8 mouse cellular contexts compared by ENCODE assay signal in the genomic region with DNA sequence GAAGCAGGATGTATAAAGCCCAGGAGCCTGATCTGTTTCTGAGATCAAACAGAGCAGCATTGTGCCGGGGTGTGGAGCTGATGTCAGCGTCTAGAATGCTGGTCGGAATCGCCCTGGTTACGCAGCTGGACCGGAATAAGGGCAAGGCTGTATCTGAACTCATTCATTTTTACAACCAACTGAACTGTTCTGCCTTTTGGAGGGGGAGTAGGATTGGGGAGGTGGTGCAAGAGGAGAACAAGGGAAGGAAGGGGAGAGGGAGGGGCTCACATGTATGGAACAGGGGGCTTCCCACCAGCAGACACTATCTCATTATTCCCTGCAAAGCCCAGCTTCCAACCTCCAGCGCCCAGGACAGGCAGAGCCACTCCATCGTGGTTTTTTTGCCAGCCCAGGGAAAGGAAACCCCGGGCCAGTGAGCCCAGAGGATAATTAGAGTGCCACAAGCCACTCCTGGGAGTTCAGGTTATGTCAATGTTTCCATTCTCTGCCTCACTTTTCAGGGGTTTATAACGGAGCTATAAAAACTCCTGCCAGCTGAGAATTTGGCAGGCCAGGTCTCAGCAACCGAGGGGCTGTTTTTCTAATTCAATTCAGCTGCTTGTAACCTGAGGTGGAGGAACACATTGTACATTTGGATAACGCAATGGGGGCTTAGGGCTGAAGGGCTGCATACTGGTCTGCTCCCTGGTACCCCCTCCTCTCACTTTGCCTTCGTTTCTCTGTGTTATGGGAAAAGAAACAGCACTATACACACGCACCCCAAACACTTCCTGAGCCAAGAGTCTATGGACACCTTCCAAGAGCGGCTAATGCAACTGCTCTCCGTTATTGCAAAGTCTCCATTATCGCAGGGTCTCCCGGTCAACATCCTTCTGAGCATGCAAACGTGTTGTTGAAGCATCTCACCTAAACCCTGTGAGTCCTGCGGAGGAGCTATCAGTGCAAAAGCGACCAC.
DNase-seq lines count a peak whose midpoint lies in the region; ATAC-seq and TF ChIP-seq lines count a peak whose summit lies in the region.

No protein-coding gene starts in this region.

- TF ChIP-seq CTCF in kidney, postnatal 0 days (IDR thresholded peaks at IDR 0.05; ENCODE audit: low read depth): no peak

- 0 out of 2 replicates have a peak, but pooled peaks cover 8% of the 10 kb centered on the region for H3K4me1 ChIP-seq in kidney, postnatal 0 days (replicated peaks; ENCODE audit: insufficient read depth, low read length)
- peaks cover 57% of the 10 kb centered on the region for H3K4me1 ChIP-seq in forebrain, embryonic 10.5 days
- H3K4me1 ChIP-seq in hindbrain, embryonic 12.5 days: peaks cover 18% of the 10 kb centered on the region

- no peak overlapping the region for H3K27ac ChIP-seq in kidney, postnatal 0 days
- H3K27ac ChIP-seq in forebrain, embryonic 10.5 days: peak overlapping the region; percentile 80
- peak overlapping the region; percentile 4; the same call in 1 of the 2 replicates for H3K27ac ChIP-seq in hindbrain, embryonic 12.5 days

- no peak overlapping the region for H3K4me2 ChIP-seq in kidney, postnatal 0 days (ENCODE audit: low read length)
- peak overlapping the region; percentile 34 for H3K4me2 ChIP-seq in hindbrain, embryonic 12.5 days (replicated peaks)

- ATAC-seq in kidney, postnatal 0 days (replicated peaks; ENCODE audit: low FRiP score, low read depth): no peak
- ATAC-seq in hindbrain, embryonic 12.5 days (ENCODE audit: low FRiP score): peak; percentile 86

- no peaks in the 10 kb centered on the region for H3K36me3 ChIP-seq in kidney, postnatal 0 days (ENCODE audit: insufficient read depth, low read length)
- H3K36me3 ChIP-seq in forebrain, embryonic 10.5 days (replicated peaks): no peaks in the 10 kb centered on the region
- no peaks in the 10 kb centered on the region for H3K36me3 ChIP-seq in hindbrain, embryonic 12.5 days

- H3K4me3 ChIP-seq in kidney, postnatal 0 days (replicated peaks; ENCODE audit: low read depth, low read length): no peak overlapping the region
- peak overlapping the region; percentile 30; the same call in 1 of the 2 replicates for H3K4me3 ChIP-seq in forebrain, embryonic 10.5 days
- H3K4me3 ChIP-seq in hindbrain, embryonic 12.5 days: no peak overlapping the region

- DNase-seq in kidney, postnatal 0 days (ENCODE audit: low spot score): peak; percentile 49
- DNase-seq in kidney, adult 11 months: no peak
- peak; percentile 78 for DNase-seq in forebrain, embryonic 10.5 days (ENCODE audit: extremely low spot score, low spot score)
- DNase-seq in lung, postnatal 14 days: peak; percentile 38
- DNase-seq in thymus, postnatal 0 days (ENCODE audit: low spot score): no peak
- DNase-seq in right cerebral cortex, postnatal 25 days: no peak
- no peak for DNase-seq in right cerebral cortex, adult 2 months (ENCODE audit: low spot score in 2 of 2)

- 20% methylated on average over 21 of the region's 21 CpGs for WGBS in kidney, postnatal 0 days
- 32% methylated on average over 21 of the region's 21 CpGs for WGBS in forebrain, embryonic 10.5 days
- 23% methylated on average over 21 of the region's 21 CpGs for WGBS in hindbrain, embryonic 12.5 days

- H3K9ac ChIP-seq in kidney, postnatal 0 days (ENCODE audit: low read depth, low read length): no peak overlapping the region
- no peak overlapping the region for H3K9ac ChIP-seq in hindbrain, embryonic 12.5 days

- H3K9me3 ChIP-seq in kidney, postnatal 0 days (replicated peaks; ENCODE audit: low read length): no peaks in the 10 kb centered on the region
- no peaks in the 10 kb centered on the region for H3K9me3 ChIP-seq in forebrain, embryonic 10.5 days
- H3K9me3 ChIP-seq in hindbrain, embryonic 12.5 days (replicated peaks): no peaks in the 10 kb centered on the region

- H3K27me3 ChIP-seq in kidney, postnatal 0 days (ENCODE audit: insufficient read depth, low read length): peaks cover 6% of the 10 kb centered on the region; the same call in 1 of the 2 replicates
- peaks cover 43% of the 10 kb centered on the region for H3K27me3 ChIP-seq in forebrain, embryonic 10.5 days (ENCODE audit: poor library complexity, severe bottlenecking)
- peaks cover 46% of the 10 kb centered on the region for H3K27me3 ChIP-seq in hindbrain, embryonic 12.5 days

Comparison
In these comparisons a context has a peak if more than half of its experiments do, and no peak if none do; other contexts are left out.
1. DNase-seq: peak in kidney, postnatal 0 days (single experiment), forebrain, embryonic 10.5 days (single experiment) and lung, postnatal 14 days (single experiment); none in kidney, adult 11 months (single experiment), thymus, postnatal 0 days (single experiment), right cerebral cortex, postnatal 25 days (single experiment) and right cerebral cortex, adult 2 months (0 of 2).